Mouse (Mus musculus): ENCODE measurements around the gene Pnma5. TPM values are rescaled to one million over a fixed set of nuclear protein-coding genes. Genes with fewer than 3 reads are reported as not detected.

Pnma5 gene
- polyA plus RNA-seq, 1 experiment from 2014 or later, result not detected

GRCm38 (mm10) chrX:73039666-73040065, 2.8 kb upstream of the Pnma5 start:
- Histone ChIP-seq H3K27ac (ENCODE audit: low read depth, low read length) (no peak overlapping the region), H3K9ac (ENCODE audit: low read length) (no peak overlapping the region), H3K4me3 (ENCODE audit: low read depth, low read length) (no peak overlapping the region), H3K9me3 (ENCODE audit: control insufficient read depth, low read length) (no peaks in the 10 kb centered on the region), H3K4me2 (no peak overlapping the region), H3K4me1 (ENCODE audit: control insufficient read depth, insufficient read depth, low read length) (no peaks in the 10 kb centered on the region), H3K36me3 (ENCODE audit: control insufficient read depth, insufficient read depth, low read length) (no peaks in the 10 kb centered on the region), H3K27me3 (ENCODE audit: control insufficient read depth, insufficient read depth, low read length) (no peaks in the 10 kb centered on the region)
- DNase-seq (ENCODE audit: low spot score, missing footprints) (no peak), ATAC-seq (ENCODE audit: low FRiP score) (no peak)
- 76% methylated on average over 12 of the region's 12 CpGs for WGBS

- H3K27ac ChIP-seq (ENCODE audit: low read depth, low read length), result no peak overlapping the region
- H3K4me2 ChIP-seq, result no peak overlapping the region
- no peak overlapping the region for H3K4me3 ChIP-seq (ENCODE audit: low read depth, low read length)
- ATAC-seq (ENCODE audit: low FRiP score), result no peak
- no peaks in the 10 kb centered on the region for H3K4me1 ChIP-seq (ENCODE audit: control insufficient read depth, insufficient read depth, low read length)
- H3K9ac ChIP-seq (ENCODE audit: low read length), result no peak overlapping the region
- no peaks in the 10 kb centered on the region for H3K27me3 ChIP-seq (ENCODE audit: control insufficient read depth, insufficient read depth, low read length)
- no peaks in the 10 kb centered on the region for H3K9me3 ChIP-seq (ENCODE audit: control insufficient read depth, low read length)
- no peaks in the 10 kb centered on the region for H3K36me3 ChIP-seq (ENCODE audit: control insufficient read depth, insufficient read depth, low read length)
- DNase-seq (ENCODE audit: low spot score, missing footprints), result no peak
- WGBS, result 85% methylated on average over 8 of the region's 8 CpGs
Observed at GRCm38 (mm10) chrX:73038831-73039230, 1.9 kb upstream of the Pnma5 start.

GRCm38 (mm10) chrX:73012846-73013245, 24.1 kb downstream of the Pnma5 start:
- Histone ChIP-seq H3K9me3 (ENCODE audit: control insufficient read depth, low read length) (no peaks in the 10 kb centered on the region), H3K27me3 (ENCODE audit: control insufficient read depth, insufficient read depth, low read length) (no peaks in the 10 kb centered on the region), H3K36me3 (ENCODE audit: control insufficient read depth, insufficient read depth, low read length) (no peaks in the 10 kb centered on the region), H3K27ac (ENCODE audit: low read depth, low read length) (no peak overlapping the region), H3K9ac (ENCODE audit: low read length) (no peak overlapping the region), H3K4me2 (no peak overlapping the region), H3K4me1 (ENCODE audit: control insufficient read depth, insufficient read depth, low read length) (no peaks in the 10 kb centered on the region), H3K4me3 (ENCODE audit: low read depth, low read length) (no peak overlapping the region)
- DNase-seq (ENCODE audit: low spot score, missing footprints), result no peak
- 70% methylated on average over 4 of the region's 4 CpGs for WGBS
- no peak for ATAC-seq (ENCODE audit: low FRiP score)

- H3K27ac ChIP-seq (ENCODE audit: low read depth, low read length), result no peak overlapping the region
- DNase-seq (ENCODE audit: low spot score, missing footprints) (peak; percentile 98), ATAC-seq (ENCODE audit: low FRiP score) (peak; percentile 99)
- peak overlapping the region; percentile 41 for H3K4me2 ChIP-seq
- H3K4me1 ChIP-seq (ENCODE audit: control insufficient read depth, insufficient read depth, low read length), result no peaks in the 10 kb centered on the region
- H3K27me3 ChIP-seq (ENCODE audit: control insufficient read depth, insufficient read depth, low read length), result no peaks in the 10 kb centered on the region
- H3K36me3 ChIP-seq (ENCODE audit: control insufficient read depth, insufficient read depth, low read length), result no peaks in the 10 kb centered on the region
- peak overlapping the region; percentile 27; the same call in 1 of the 2 replicates for H3K4me3 ChIP-seq (ENCODE audit: low read depth, low read length)
- no peaks in the 10 kb centered on the region for H3K9me3 ChIP-seq (ENCODE audit: control insufficient read depth, low read length)
- peak overlapping the region; percentile 44 for H3K9ac ChIP-seq (ENCODE audit: low read length)
- WGBS, result 24% methylated on average over 21 of the region's 27 CpGs
Observed at GRCm38 (mm10) chrX:73007597-73008479, 29.1 kb downstream of the Pnma5 start.

- ATAC-seq (ENCODE audit: low FRiP score) (no peak), DNase-seq (ENCODE audit: low spot score, missing footprints) (no peak)
- WGBS, result 64% methylated on average over 4 of the region's 4 CpGs
- Histone ChIP-seq H3K27ac (ENCODE audit: low read depth, low read length) (no peak overlapping the region), H3K4me2 (no peak overlapping the region), H3K4me3 (ENCODE audit: low read depth, low read length) (no peak overlapping the region), H3K9me3 (ENCODE audit: control insufficient read depth, low read length) (no peaks in the 10 kb centered on the region), H3K27me3 (ENCODE audit: control insufficient read depth, insufficient read depth, low read length) (no peaks in the 10 kb centered on the region), H3K9ac (ENCODE audit: low read length) (no peak overlapping the region), H3K4me1 (ENCODE audit: control insufficient read depth, insufficient read depth, low read length) (no peaks in the 10 kb centered on the region), H3K36me3 (ENCODE audit: control insufficient read depth, insufficient read depth, low read length) (no peaks in the 10 kb centered on the region)
Observed at GRCm38 (mm10) chrX:73005678-73006077, 31.2 kb downstream of the Pnma5 start.

- H3K27ac ChIP-seq (ENCODE audit: low read depth, low read length), result no peak overlapping the region
- H3K4me1 ChIP-seq (ENCODE audit: control insufficient read depth, insufficient read depth, low read length), result no peaks in the 10 kb centered on the region
- no peak for DNase-seq (ENCODE audit: low spot score, missing footprints)
- H3K9me3 ChIP-seq (ENCODE audit: control insufficient read depth, low read length), result no peaks in the 10 kb centered on the region
- H3K36me3 ChIP-seq (ENCODE audit: control insufficient read depth, insufficient read depth, low read length), result no peaks in the 10 kb centered on the region
- no peaks in the 10 kb centered on the region for H3K27me3 ChIP-seq (ENCODE audit: control insufficient read depth, insufficient read depth, low read length)
- no peak overlapping the region for H3K4me3 ChIP-seq (ENCODE audit: low read depth, low read length)
- H3K4me2 ChIP-seq, result no peak overlapping the region
- H3K9ac ChIP-seq (ENCODE audit: low read length), result no peak overlapping the region
- 77% methylated on average over 5 of the region's 5 CpGs for WGBS
- ATAC-seq (ENCODE audit: low FRiP score), result no peak
Observed at GRCm38 (mm10) chrX:73003110-73003509, 33.8 kb downstream of the Pnma5 start.

- Histone ChIP-seq H3K4me1 (ENCODE audit: control insufficient read depth, insufficient read depth, low read length) (no peaks in the 10 kb centered on the region), H3K9ac (ENCODE audit: low read length) (no peak overlapping the region), H3K36me3 (ENCODE audit: control insufficient read depth, insufficient read depth, low read length) (no peaks in the 10 kb centered on the region), H3K4me3 (ENCODE audit: low read depth, low read length) (no peak overlapping the region), H3K4me2 (no peak overlapping the region), H3K9me3 (ENCODE audit: control insufficient read depth, low read length) (no peaks in the 10 kb centered on the region), H3K27ac (ENCODE audit: low read depth, low read length) (no peak overlapping the region), H3K27me3 (ENCODE audit: control insufficient read depth, insufficient read depth, low read length) (no peaks in the 10 kb centered on the region)
- 87% methylated on average over 3 of the region's 3 CpGs for WGBS
- ATAC-seq (ENCODE audit: low FRiP score), result no peak
- DNase-seq (ENCODE audit: low spot score, missing footprints), result no peak
Observed at GRCm38 (mm10) chrX:72995542-72995941, 41.4 kb downstream of the Pnma5 start.

GRCm38 (mm10) chrX:72992291-72992919, 44.5 kb downstream of the Pnma5 start:
- Histone ChIP-seq H3K4me3 (ENCODE audit: low read depth, low read length) (no peak overlapping the region), H3K4me2 (no peak overlapping the region), H3K9me3 (ENCODE audit: control insufficient read depth, low read length) (no peaks in the 10 kb centered on the region), H3K27me3 (ENCODE audit: control insufficient read depth, insufficient read depth, low read length) (no peaks in the 10 kb centered on the region), H3K27ac (ENCODE audit: low read depth, low read length) (no peak overlapping the region), H3K9ac (ENCODE audit: low read length) (no peak overlapping the region), H3K36me3 (ENCODE audit: control insufficient read depth, insufficient read depth, low read length) (no peaks in the 10 kb centered on the region), H3K4me1 (ENCODE audit: control insufficient read depth, insufficient read depth, low read length) (no peaks in the 10 kb centered on the region)
- WGBS, result 54% methylated on average over 5 of the region's 5 CpGs
- DNase-seq (ENCODE audit: low spot score, missing footprints) (no peak), ATAC-seq (ENCODE audit: low FRiP score) (no peak)

- Histone ChIP-seq H3K9me3 (ENCODE audit: control insufficient read depth, low read length) (no peaks in the 10 kb centered on the region), H3K9ac (ENCODE audit: low read length) (no peak overlapping the region), H3K27ac (ENCODE audit: low read depth, low read length) (no peak overlapping the region), H3K4me2 (no peak overlapping the region), H3K4me3 (ENCODE audit: low read depth, low read length) (no peak overlapping the region), H3K4me1 (ENCODE audit: control insufficient read depth, insufficient read depth, low read length) (no peaks in the 10 kb centered on the region), H3K27me3 (ENCODE audit: control insufficient read depth, insufficient read depth, low read length) (no peaks in the 10 kb centered on the region; the same call in 1 of the 2 replicates), H3K36me3 (ENCODE audit: control insufficient read depth, insufficient read depth, low read length) (no peaks in the 10 kb centered on the region)
- DNase-seq (ENCODE audit: low spot score, missing footprints), result no peak
- WGBS, result 79% methylated on average over 3 of the region's 3 CpGs
- no peak for ATAC-seq (ENCODE audit: low FRiP score)
Observed at GRCm38 (mm10) chrX:72990581-72990980, 46.3 kb downstream of the Pnma5 start.

Measured in midbrain, embryonic 11.5 days (tissue).